Mouse (Mus musculus) stomach, postnatal 0 days (tissue): ENCODE data around the gene Trmt11. TPM values are rescaled to one million over a fixed set of nuclear protein-coding genes. Genes with fewer than 3 reads are reported as not detected.
"Not testable (repeated sequence)": the region's sequence is repeated elsewhere in the genome, so short reads cannot be mapped to it uniquely, and the experiment has no call there.

Source experiments
- ATAC-seq: fragments of 200-750 bp; cut with Nextera tagmentation; 2 replicates; pipeline ENCODE4 v1.8.0; 2017; ENCODE audit not compliant: low FRiP score, low TSS enrichment
- DNase-seq: peaks from one replicate; pipeline ENCODE4 v3.0.0-alpha.2; 2016; ENCODE audit warnings: low spot score
- H3K27ac ChIP-seq: fragments of 300-500 bp; sonication (generic); replicated peaks from 2 replicates; pipeline ENCODE4 v1.5.1; 2014; ENCODE audit warnings: mild to moderate bottlenecking, control low read depth
- H3K27me3 ChIP-seq: fragments of 300-500 bp; sonication (generic); 2 replicates; pipeline ENCODE4 v1.6.1; 2014; ENCODE audit warnings: low read length; ENCODE audit not compliant: control insufficient read depth, insufficient read depth
- H3K36me3 ChIP-seq: fragments of 300-500 bp; sonication (generic); 2 replicates; pipeline ENCODE4 v1.6.1; 2014; ENCODE audit warnings: low read length, mixed read lengths; ENCODE audit not compliant: control insufficient read depth, insufficient read depth
- H3K4me1 ChIP-seq: fragments of 300-500 bp; sonication (generic); replicated peaks from 2 replicates; pipeline ENCODE4 v1.6.1; 2014; ENCODE audit warnings: antibody characterized with exemption; ENCODE audit not compliant: control insufficient read depth, insufficient read depth
- H3K4me2 ChIP-seq: fragments of 300-500 bp; sonication (generic); replicated peaks from 2 replicates; pipeline ENCODE4 v1.6.1; 2014; ENCODE audit warnings: low read depth, mild to moderate bottlenecking, control low read depth, moderate library complexity
- H3K4me3 ChIP-seq: fragments of 300-500 bp; sonication (generic); 2 replicates; pipeline ENCODE4 v1.5.1; 2014; ENCODE audit warnings: low read depth, low read length, control low read depth
- H3K9ac ChIP-seq: fragments of 300-500 bp; sonication (generic); 2 replicates; pipeline ENCODE4 v1.6.1; 2014; ENCODE audit warnings: mild to moderate bottlenecking, low read length, control low read depth, mixed read lengths
- H3K9me3 ChIP-seq: fragments of 300-500 bp; sonication (generic); 2 replicates; pipeline ENCODE4 v1.6.1; 2016; ENCODE audit warnings: low read length; ENCODE audit not compliant: control insufficient read depth
- CTCF ChIP-seq: IDR thresholded peaks from 2 replicates; pipeline ENCODE4 v1.5.1; 2016; ENCODE audit warnings: antibody characterized with exemption, low read depth, mild to moderate bottlenecking, moderate library complexity
- EP300 ChIP-seq: optimal IDR thresholded peaks from 2 replicates; pipeline ENCODE3; 2016; ENCODE audit warnings: antibody characterized with exemption
- WGBS: fragments of 180-500 bp; shearing (Covaris S2); extraction: QIAGEN DNeasy Blood & Tissue Kit; methylation state at CpG from one replicate; pipeline ENCODE4 v1.1.7; 2014; 5-methylcytosine and 5-hydroxymethylcytosine counted together
- polyA plus RNA-seq: library from polyadenylated mRNA; unstranded; fragments of >200 nt; fragmentation: Nextera tagmentation; extraction: Ambion mirVana; gene quantifications from 2 replicates; pipeline ENCODE4 v1.2.1, GENCODE M21; 2015

Gene Trmt11
- polyA plus RNA-seq, 1 experiment from 2014 or later = 15.1 TPM

DNA sequence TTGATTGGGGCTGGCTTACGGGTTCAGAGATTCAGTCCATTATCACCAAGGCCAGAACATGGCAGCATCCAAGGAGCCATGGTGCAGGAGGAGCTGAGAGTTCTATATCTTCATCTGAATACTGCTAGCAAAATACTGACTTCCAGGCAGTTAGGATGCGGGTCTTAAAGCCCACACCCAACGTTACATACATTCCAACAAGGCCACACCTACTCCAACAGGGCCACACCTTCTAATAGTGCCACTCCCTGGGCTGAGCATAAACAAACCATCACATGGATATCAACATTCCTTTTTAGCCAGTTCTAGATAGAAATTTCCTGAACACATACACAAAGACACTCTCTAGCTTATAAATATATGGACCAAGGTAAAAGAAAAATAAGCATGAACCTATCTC is 29.0 kb upstream of the Trmt11 start, which contains the start of gene Hint3:
Gene Hint3, minus strand, starts transcription at position 120 of the 400 bp plus-strand sequence.
- no peak for ATAC-seq
- Histone ChIP-seq H3K36me3 (no peaks in the 10 kb centered on the region), H3K9ac (no peak within 1 kb of the TSS), H3K9me3 (no peaks in the 10 kb centered on the region), H3K27ac (no peak within 1 kb of the TSS), H3K4me2 (no peak within 1 kb of the TSS), H3K4me1 (no peaks in the 10 kb centered on the region), H3K4me3 (no peak within 1 kb of the TSS), H3K27me3 (no peaks in the 10 kb centered on the region)
- whole genome bisulfite sequencing = 73% methylated on average over 3 of the region's 3 CpGs
- no peak for DNase-seq
- no peak for TF ChIP-seq CTCF

DNA sequence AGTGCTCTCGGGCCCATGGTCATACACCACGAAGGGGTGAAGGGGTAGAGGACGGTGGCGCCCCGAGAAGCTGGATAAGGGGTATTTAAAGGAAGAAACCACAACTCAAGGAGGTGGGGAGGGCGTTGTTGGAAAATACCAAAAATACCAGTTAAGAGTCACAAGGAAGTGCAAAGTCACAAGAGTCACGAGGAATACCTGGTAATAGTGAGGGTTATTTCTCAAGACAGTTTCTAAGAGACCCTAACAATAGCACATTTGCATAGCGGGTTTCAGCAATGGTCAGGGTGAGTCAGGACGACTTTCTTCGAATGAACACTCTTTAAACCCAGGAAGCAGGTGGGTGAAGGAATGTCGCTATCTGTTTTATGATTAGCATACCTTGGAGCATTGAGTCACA is 27.9 kb upstream of the Trmt11 start:
- H3K4me1 ChIP-seq, H3K4me3 ChIP-seq, H3K9ac ChIP-seq, H3K27ac ChIP-seq, H3K4me2 ChIP-seq, DNase-seq, H3K36me3 ChIP-seq, ATAC-seq, H3K9me3 ChIP-seq, H3K27me3 ChIP-seq: not testable (repeated sequence)
- 90% methylated on average over 11 of the region's 11 CpGs for WGBS

DNA sequence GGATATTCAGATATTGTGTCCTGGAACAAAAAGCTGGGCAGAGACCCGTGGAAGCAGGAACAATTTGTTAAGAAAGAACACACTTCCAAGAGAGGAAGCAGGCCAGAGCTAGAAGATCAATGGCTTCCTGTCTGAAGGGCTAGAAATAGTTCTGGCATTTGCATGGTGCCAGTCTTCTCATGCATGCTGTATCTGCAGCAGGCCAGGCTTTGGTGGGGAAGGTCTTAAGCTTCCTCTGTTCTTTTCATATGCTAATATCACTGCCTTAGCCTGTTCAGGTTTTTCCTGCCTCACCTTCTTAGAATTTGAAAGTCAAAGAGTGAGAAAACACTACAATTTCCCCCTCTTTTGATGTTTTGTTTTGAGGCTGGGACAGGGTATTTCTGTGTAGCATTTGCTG is 27.0 kb upstream of the Trmt11 start:
- H3K4me3 ChIP-seq = no peak overlapping the region
- no peak for ATAC-seq
- WGBS = 29% methylated on average over 1 of the region's 1 CpGs

DNA sequence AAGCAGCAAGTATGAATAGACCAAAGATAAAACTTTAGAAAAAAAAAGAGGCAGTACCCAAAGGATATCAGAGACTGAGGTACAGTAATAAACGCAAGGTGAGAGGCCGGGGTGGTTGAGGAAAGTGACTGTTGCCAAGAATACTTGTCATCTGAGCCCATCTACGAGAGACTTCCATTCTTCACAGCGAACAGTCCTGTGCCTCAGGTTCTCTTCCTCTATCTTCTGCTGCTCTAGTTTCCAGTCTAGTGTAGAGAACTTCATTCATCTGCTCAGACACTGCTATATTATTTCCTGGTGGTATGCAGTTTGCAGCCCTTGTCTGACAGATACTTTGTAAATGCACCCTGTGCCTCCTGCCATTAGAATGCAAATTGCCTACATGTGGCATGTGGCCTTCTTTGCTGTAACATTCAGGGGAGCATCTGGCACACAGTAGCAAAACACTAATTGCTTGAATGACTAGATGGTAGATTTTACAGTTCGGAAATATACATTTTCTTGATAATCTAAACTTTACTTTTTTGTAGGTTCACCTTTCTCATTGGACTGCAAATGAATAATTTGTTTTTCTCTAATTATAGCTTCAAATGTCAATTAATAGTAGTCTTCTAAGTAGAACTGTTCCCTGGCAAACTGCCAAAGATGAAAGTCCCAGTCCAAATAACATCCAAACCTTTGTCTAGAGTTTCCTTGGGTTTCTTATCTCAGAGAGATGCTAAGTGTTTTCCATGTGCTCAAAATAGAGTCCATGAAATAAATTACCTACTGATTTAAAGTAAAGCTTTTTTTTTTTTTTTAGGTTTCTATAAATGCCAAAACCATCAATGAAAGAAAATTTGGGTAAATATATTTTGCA is 23.8 kb upstream of the Trmt11 start:
- Histone ChIP-seq H3K27ac (no peak overlapping the region), H3K36me3 (no peaks in the 10 kb centered on the region), H3K4me2 (no peak overlapping the region), H3K9ac (no peak overlapping the region), H3K9me3 (no peaks in the 10 kb centered on the region), H3K4me1 (no peaks in the 10 kb centered on the region), H3K4me3 (no peak overlapping the region), H3K27me3 (no peaks in the 10 kb centered on the region)
- WGBS = 60% methylated on average over 5 of the region's 5 CpGs
- DNase-seq (no peak), ATAC-seq (no peak)
- TF ChIP-seq CTCF (no peak), EP300 (no peak)

More for the DNA sequence above, 27.0 kb upstream of the Trmt11 start:
- Histone ChIP-seq H3K27ac (no peak overlapping the region), H3K9me3 (no peaks in the 10 kb centered on the region), H3K4me1 (no peaks in the 10 kb centered on the region), H3K4me2 (no peak overlapping the region), H3K9ac (no peak overlapping the region), H3K27me3 (no peaks in the 10 kb centered on the region), H3K36me3 (no peaks in the 10 kb centered on the region)
- TF ChIP-seq CTCF = no peak
- no peak for TF ChIP-seq EP300
- no peak for DNase-seq

DNA sequence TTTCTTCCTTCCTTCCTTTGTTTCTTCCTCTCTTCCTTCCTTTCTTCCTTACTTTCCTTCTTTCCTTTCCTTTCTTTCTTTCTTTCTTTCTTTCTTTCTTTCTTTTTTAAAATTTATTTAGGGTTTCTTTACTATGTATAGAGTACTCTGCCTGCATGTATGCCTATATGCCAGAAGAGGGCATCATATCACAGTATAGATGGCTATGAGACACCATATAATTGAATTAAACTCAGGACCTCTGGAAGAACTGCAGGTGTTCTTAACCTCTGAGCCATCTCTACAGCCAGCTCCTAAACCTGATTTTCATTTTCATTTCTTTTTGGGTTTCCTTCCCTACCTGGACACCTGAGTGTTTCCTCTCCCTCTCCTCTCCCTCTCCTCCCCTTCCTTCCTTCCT is 22.4 kb upstream of the Trmt11 start:
- Histone ChIP-seq H3K9me3 (no peaks in the 10 kb centered on the region), H3K27me3 (no peaks in the 10 kb centered on the region), H3K9ac (no peak overlapping the region), H3K4me1 (no peaks in the 10 kb centered on the region), H3K27ac (no peak overlapping the region), H3K4me2 (no peak overlapping the region), H3K36me3 (no peaks in the 10 kb centered on the region), H3K4me3 (no peak overlapping the region)
- DNase-seq = no peak
- no peak for ATAC-seq
- TF ChIP-seq EP300 (no peak), CTCF (peak; percentile 71)

DNA sequence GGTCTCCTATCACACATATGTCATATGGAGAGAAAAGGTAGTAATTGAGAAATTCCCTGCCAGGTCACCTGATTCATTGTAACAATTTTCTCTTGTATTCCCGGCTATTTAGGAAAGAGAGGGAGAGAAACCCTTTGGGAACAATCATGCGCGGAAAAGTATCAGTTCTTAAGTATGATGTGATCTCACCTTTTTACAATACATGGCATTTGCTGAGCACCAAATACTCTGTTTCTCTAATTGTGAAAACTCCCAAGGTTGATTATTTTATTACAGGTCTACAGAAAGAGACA is 18.3 kb upstream of the Trmt11 start:
- H3K9ac ChIP-seq = peak overlapping the region; percentile 82
- no peak for TF ChIP-seq CTCF
- TF ChIP-seq EP300 = no peak
- H3K27me3 ChIP-seq = no peaks in the 10 kb centered on the region
- peak overlapping the region; percentile 64 for H3K4me3 ChIP-seq
- no peaks in the 10 kb centered on the region for H3K36me3 ChIP-seq
- DNase-seq (no peak), ATAC-seq (no peak)
- H3K4me2 ChIP-seq = peak overlapping the region; percentile 71
- peak overlapping the region; percentile 96; the same call in 1 of the 2 replicates for H3K27ac ChIP-seq
- WGBS = 41% methylated on average over 3 of the region's 3 CpGs
- H3K9me3 ChIP-seq = no peaks in the 10 kb centered on the region
- H3K4me1 ChIP-seq = no peaks in the 10 kb centered on the region
